Mouse (Mus musculus): Measurements from ENCODE around the gene Bcorl1. TPM values are rescaled to one million over a fixed set of nuclear protein-coding genes. Genes with fewer than 3 reads are reported as not detected.
"Not testable (repeated sequence)": the region's sequence is repeated elsewhere in the genome, so short reads cannot be mapped to it uniquely, and the experiment has no call there.

Bcorl1 gene
- polyA plus RNA-seq, 1 experiment from 2014 or later: 5.3 TPM

DNA sequence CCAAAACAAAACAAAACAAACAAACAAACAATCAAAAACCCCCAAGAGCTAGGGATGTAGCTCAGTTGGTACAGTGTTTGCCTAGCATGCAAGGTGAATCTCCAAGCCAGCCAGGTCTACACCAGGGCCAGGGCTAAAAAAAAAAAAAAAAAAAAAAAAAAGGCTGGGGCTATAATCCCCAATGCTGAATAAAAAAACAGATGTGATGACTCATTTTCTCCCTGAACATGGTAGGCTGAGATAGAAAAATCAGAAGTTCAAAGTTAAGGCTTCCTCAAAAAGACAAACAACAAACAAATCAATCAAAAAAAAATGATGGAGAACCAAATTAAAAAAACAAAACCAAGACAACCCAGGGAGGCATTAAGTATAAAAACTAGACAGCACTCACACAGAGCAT, 87.9 kb downstream of the Bcorl1 start:
- no peak overlapping the region for H3K4me3 ChIP-seq
- H3K4me1 ChIP-seq: 0 out of 2 replicates have a peak, but pooled peaks cover 6% of the 10 kb centered on the region
- H3K9me3 ChIP-seq: no peaks in the 10 kb centered on the region
- no peaks in the 10 kb centered on the region for H3K27me3 ChIP-seq
- no peak for ATAC-seq (ENCODE audit: insufficient number of reproducible peaks, low FRiP score, low TSS enrichment, low read depth)
- H3K4me2 ChIP-seq: no peak overlapping the region
- H3K36me3 ChIP-seq: no peaks in the 10 kb centered on the region
- H3K27ac ChIP-seq: no peak overlapping the region
- H3K9ac ChIP-seq: no peak overlapping the region

DNA sequence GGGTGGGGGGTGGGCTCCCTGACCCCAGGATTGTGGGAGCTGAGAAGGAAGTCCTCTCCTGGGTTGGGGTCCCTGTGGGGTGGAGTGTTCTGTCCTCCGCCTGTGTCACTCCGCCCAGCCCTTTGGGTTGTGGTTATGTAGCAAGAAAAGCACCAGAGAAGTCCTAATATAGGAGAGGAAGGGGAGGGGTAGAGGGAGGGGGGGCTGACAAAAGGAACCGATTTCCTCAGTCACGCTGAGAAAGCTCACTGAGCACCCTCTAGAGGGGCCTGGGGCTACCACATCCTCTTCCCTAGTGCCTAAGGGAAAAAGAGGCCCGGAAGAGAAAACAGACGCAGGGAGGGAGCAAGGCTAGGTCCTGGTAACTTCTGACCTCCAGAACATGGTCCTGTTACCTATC, 88.4 kb downstream of the Bcorl1 start:
- WGBS: 40% methylated on average over 6 of the region's 6 CpGs
- ATAC-seq (ENCODE audit: insufficient number of reproducible peaks, low FRiP score, low TSS enrichment, low read depth): no peak
- H3K27ac ChIP-seq: no peak overlapping the region
- H3K9me3 ChIP-seq: no peaks in the 10 kb centered on the region
- H3K27me3 ChIP-seq: no peaks in the 10 kb centered on the region
- no peaks in the 10 kb centered on the region for H3K36me3 ChIP-seq
- H3K4me3 ChIP-seq: no peak overlapping the region
- H3K9ac ChIP-seq: no peak overlapping the region
- 0 out of 2 replicates have a peak, but pooled peaks cover 4% of the 10 kb centered on the region for H3K4me1 ChIP-seq
- H3K4me2 ChIP-seq: no peak overlapping the region

DNA sequence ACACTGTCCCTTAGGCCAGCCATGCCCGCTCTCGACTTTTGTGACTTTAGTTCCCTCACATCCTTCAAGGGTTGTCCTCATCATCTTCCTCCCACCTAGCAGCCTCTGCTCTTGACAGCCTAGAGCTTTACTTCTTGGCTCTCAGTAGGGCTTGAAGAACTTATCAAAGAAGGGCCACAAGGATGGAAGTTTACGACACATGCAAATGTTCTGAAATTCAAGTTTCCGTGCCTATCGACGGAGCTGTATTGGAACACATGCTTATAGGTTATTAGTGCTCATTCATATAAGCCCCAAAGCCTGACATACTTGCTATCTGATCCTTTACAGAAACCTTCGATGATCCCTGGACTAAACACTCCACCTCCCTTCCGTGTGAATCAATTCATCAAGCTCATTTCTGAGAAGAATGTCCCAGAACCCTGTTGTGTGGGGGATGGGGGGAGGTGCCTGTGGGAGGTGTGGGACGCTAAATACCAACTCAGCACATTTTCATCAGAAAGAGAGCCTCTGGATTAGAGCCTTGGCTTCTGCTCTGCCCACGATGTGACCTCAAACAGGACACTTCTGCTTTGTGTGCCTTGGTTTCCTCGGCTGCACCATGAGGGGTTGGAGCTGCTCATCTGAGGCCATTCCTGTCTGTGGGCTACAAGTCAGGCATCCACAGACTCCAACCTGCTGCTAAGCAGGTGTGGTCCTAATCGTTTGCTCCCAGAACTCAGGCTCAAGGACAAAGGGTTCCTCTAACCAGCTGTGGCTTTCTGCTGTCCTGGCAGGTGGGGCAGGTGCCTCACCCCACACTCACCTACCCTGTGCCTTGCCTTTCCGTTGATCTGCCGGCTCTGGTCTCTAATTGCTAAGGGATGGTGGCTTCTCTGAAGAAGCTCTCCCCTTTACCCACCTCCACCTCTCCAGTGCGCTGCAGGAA, 91.7 kb downstream of the Bcorl1 start:
- Histone ChIP-seq H3K4me1 (peaks cover 7% of the 10 kb centered on the region), H3K36me3 (no peaks in the 10 kb centered on the region), H3K4me2 (no peak overlapping the region), H3K9me3 (no peaks in the 10 kb centered on the region), H3K4me3 (no peak overlapping the region), H3K9ac (no peak overlapping the region), H3K27me3 (no peaks in the 10 kb centered on the region), H3K27ac (no peak overlapping the region)
- 64% methylated on average over 15 of the region's 15 CpGs for WGBS
- no peak for ATAC-seq (ENCODE audit: insufficient number of reproducible peaks, low FRiP score, low TSS enrichment, low read depth)

DNA sequence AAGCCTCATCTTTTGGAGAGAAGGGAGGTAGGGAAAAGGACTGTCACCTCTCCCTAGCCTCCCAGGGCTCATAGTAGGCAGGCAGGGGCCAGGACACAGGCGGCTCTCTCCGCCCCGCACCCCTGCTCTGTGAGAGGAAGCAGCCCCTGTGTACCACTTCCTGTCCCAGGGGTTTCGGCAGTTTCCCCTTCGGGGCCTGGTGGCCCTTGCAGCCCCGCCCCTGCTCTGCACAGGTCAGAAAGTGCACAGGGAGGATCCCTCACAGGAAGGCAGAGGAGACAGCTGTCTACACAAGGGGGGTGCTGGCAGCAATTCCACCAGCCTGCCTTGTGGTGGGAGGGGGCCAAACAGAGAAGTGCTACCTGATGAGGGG, 92.4 kb downstream of the Bcorl1 start:
- H3K36me3 ChIP-seq: no peaks in the 10 kb centered on the region
- no peak overlapping the region for H3K27ac ChIP-seq
- H3K4me3 ChIP-seq: no peak overlapping the region
- H3K4me2 ChIP-seq: no peak overlapping the region
- H3K27me3 ChIP-seq: no peaks in the 10 kb centered on the region
- no peaks in the 10 kb centered on the region for H3K9me3 ChIP-seq
- 40% methylated on average over 6 of the region's 6 CpGs for WGBS
- no peak overlapping the region for H3K9ac ChIP-seq
- no peak for ATAC-seq (ENCODE audit: insufficient number of reproducible peaks, low FRiP score, low TSS enrichment, low read depth)
- peaks cover 7% of the 10 kb centered on the region for H3K4me1 ChIP-seq

DNA sequence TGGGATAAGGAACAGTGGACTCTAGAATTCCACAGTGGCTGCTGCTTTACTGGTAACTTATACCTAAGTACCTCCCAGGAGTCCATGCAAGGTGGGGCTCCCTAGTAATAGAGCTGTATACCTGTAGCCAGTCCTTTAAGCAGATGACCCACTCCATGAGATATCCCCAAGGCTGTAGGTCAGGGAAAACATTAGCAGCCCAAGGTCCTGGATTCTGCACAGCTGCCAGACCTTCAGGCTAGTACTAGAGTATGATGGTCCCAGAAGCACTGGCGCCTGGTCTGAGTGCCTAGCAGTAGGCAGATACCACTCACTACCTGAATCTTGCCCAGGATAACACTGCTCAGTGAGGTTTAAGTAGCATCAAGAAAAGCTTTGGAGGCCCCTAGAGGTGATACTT, 93.1 kb downstream of the Bcorl1 start:
- H3K36me3 ChIP-seq: no peaks in the 10 kb centered on the region
- H3K9ac ChIP-seq: no peak overlapping the region
- H3K27me3 ChIP-seq: no peaks in the 10 kb centered on the region
- H3K27ac ChIP-seq: no peak overlapping the region
- H3K4me1 ChIP-seq: peaks cover 12% of the 10 kb centered on the region
- WGBS: 94% methylated on average over 1 of the region's 1 CpGs
- no peaks in the 10 kb centered on the region for H3K9me3 ChIP-seq
- ATAC-seq (ENCODE audit: insufficient number of reproducible peaks, low FRiP score, low TSS enrichment, low read depth): no peak
- H3K4me3 ChIP-seq: no peak overlapping the region
- H3K4me2 ChIP-seq: no peak overlapping the region

DNA sequence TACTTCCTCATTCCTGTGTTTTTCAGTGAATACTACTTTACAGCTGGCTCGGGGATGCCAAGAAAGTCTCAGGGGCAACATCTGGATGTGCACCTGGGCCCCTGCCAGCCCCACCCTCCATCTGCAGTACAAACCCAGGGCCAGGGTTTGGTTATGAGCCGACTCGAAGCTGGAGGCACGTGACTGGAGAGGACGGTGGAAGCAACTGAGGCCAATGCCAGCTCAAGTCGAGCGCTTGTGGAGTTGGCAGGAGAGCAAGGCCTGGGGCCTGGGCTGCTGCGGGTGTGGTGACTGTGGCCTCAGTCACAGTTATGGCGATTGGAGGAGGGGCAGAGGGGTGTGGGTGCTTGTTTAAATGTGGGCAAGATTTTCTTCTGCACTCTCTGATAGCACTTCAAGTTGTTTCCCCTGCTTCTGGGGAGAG, 94.3 kb downstream of the Bcorl1 start:
- H3K27me3 ChIP-seq: no peaks in the 10 kb centered on the region
- no peaks in the 10 kb centered on the region for H3K9me3 ChIP-seq
- no peak; the same call in 1 of the 2 replicates for ATAC-seq (ENCODE audit: insufficient number of reproducible peaks, low FRiP score, low TSS enrichment, low read depth)
- peaks cover 13% of the 10 kb centered on the region for H3K4me1 ChIP-seq
- no peak overlapping the region for H3K27ac ChIP-seq
- H3K4me3 ChIP-seq: no peak overlapping the region
- no peak overlapping the region for H3K4me2 ChIP-seq
- H3K9ac ChIP-seq: no peak overlapping the region
- 44% methylated on average over 9 of the region's 9 CpGs for WGBS
- H3K36me3 ChIP-seq: no peaks in the 10 kb centered on the region

DNA sequence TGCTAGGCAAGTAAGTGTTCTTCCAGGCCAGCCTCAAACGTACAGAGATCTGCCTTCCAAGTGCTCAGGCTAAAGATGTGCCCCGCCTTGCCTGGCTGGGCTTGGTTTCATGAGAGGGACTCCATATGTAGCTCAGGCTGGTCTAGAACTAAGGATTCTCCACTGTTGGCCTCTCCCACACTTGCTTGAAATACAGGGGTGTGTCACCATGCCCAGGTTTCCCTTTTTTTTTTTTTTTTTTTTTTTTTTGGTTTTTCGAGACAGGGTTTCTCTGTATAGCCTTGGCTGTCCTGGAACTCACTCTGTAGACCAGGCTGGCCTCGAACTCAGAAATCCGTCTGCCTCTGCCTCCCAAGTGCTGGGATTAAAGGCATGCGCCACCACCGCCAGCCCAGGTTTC, 94.9 kb downstream of the Bcorl1 start:
- not testable (repeated sequence) for H3K27ac ChIP-seq; ATAC-seq (ENCODE audit: insufficient number of reproducible peaks, low FRiP score, low TSS enrichment, low read depth); H3K27me3 ChIP-seq; H3K36me3 ChIP-seq; H3K4me3 ChIP-seq; H3K9ac ChIP-seq; H3K9me3 ChIP-seq; H3K4me2 ChIP-seq
- WGBS: 78% methylated on average over 6 of the region's 7 CpGs
- H3K4me1 ChIP-seq: peaks cover 13% of the 10 kb centered on the region

DNA sequence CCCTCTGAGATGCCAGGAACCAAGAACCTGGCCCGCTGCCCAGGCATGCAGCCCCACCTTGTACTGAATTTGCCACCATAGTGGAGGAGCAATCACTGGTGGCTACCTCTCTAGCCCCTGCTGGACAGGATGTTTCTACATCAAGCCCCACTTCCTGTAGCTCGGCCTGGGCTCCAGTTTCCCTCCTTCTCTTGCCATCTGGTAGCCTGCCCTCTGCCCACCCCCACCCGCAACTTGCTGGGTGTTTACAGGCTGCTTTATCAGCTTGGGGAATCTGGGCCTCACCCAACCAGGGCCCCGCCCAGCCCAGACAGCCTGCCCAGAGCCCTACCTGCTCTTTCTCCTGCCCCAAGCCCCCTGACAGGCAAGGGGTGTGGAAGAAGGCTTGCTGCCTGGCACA, 97.9 kb downstream of the Bcorl1 start:
- Histone ChIP-seq H3K4me2 (no peak overlapping the region), H3K27ac (no peak overlapping the region), H3K4me1 (peaks cover 13% of the 10 kb centered on the region), H3K9ac (no peak overlapping the region), H3K27me3 (no peaks in the 10 kb centered on the region), H3K4me3 (no peak overlapping the region), H3K36me3 (no peaks in the 10 kb centered on the region), H3K9me3 (no peaks in the 10 kb centered on the region)
- 52% methylated on average over 4 of the region's 4 CpGs for WGBS
- no peak for ATAC-seq (ENCODE audit: insufficient number of reproducible peaks, low FRiP score, low TSS enrichment, low read depth)

DNA sequence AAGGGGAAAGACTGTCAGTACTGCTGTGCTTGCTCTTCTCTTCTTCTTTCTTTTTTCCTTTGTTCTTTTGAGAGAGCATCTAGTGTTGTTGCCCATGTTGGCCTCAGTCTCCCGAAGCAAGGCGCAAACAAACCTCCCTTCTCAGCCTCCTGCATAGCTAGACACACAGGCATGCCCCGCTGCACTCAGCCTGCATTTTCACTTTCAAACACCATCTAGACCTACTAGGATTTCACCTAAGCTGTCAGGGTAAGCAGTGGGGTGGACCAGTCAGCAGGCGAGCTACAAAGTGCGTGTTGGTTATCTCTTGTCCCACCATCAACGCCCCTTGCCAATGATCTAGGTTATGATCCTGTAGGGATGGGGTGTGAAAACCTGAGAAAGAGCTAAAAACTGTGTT, 100.4 kb downstream of the Bcorl1 start:
- 90% methylated on average over 6 of the region's 6 CpGs for WGBS
- H3K27me3 ChIP-seq: no peaks in the 10 kb centered on the region

DNA sequence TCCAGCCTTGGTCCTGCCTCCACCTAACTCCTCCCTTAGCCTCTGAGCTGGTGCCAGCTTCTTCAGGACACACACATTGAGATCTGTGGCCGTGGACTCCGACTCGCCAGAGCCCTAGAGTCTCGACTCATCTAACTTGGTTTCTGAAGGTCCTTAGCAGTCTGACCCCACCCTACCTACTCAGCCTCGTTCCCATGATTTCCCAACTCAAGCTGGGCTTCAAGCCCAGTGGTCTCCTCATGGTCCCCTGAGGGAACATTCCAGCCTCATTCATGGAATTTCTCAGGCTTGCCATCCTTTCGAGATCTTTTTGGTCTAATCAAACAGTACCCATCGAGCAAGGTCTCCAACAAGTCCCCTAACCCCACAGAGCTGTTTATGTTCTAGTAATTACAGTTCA, 100.8 kb downstream of the Bcorl1 start:
- Histone ChIP-seq H3K4me3 (no peak overlapping the region), H3K4me1 (peaks cover 6% of the 10 kb centered on the region; the same call in 1 of the 2 replicates), H3K36me3 (no peaks in the 10 kb centered on the region), H3K27ac (no peak overlapping the region), H3K27me3 (no peaks in the 10 kb centered on the region), H3K9ac (no peak overlapping the region), H3K9me3 (no peaks in the 10 kb centered on the region), H3K4me2 (no peak overlapping the region)
- 57% methylated on average over 7 of the region's 7 CpGs for WGBS
- ATAC-seq (ENCODE audit: insufficient number of reproducible peaks, low FRiP score, low TSS enrichment, low read depth): no peak

More for the DNA sequence above, 100.4 kb downstream of the Bcorl1 start:
- Histone ChIP-seq H3K4me1 (peaks cover 6% of the 10 kb centered on the region; the same call in 1 of the 2 replicates), H3K27ac (no peak overlapping the region), H3K4me3 (no peak overlapping the region), H3K4me2 (no peak overlapping the region), H3K36me3 (no peaks in the 10 kb centered on the region), H3K9me3 (no peaks in the 10 kb centered on the region), H3K9ac (no peak overlapping the region)
- no peak for ATAC-seq (ENCODE audit: insufficient number of reproducible peaks, low FRiP score, low TSS enrichment, low read depth)

DNA sequence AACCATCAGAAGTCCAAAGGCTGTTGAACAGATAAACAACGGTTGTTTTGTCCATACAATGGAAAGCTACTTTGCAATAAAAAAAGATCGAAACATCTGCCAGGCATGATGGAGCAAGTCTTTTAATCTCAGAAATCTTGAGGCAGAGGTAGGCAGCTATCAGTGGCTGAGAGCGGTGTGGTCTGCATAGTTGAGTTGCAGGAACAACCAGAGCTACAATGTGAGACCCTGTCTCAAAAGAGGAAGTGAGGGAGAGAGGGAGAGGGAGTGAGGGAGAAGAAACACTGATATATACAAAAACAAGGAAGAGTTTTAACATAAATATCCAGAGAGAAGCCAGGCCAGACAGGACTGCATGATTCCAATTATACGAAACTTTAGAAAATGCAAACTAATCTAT, 103.5 kb downstream of the Bcorl1 start:
- Histone ChIP-seq H3K4me1 (no peaks in the 10 kb centered on the region), H3K27ac (no peak overlapping the region), H3K27me3 (no peaks in the 10 kb centered on the region), H3K9ac (no peak overlapping the region), H3K36me3 (no peaks in the 10 kb centered on the region), H3K9me3 (no peaks in the 10 kb centered on the region), H3K4me2 (no peak overlapping the region), H3K4me3 (no peak overlapping the region)
- ATAC-seq (ENCODE audit: insufficient number of reproducible peaks, low FRiP score, low TSS enrichment, low read depth): no peak
- 80% methylated on average over 4 of the region's 4 CpGs for WGBS

DNA sequence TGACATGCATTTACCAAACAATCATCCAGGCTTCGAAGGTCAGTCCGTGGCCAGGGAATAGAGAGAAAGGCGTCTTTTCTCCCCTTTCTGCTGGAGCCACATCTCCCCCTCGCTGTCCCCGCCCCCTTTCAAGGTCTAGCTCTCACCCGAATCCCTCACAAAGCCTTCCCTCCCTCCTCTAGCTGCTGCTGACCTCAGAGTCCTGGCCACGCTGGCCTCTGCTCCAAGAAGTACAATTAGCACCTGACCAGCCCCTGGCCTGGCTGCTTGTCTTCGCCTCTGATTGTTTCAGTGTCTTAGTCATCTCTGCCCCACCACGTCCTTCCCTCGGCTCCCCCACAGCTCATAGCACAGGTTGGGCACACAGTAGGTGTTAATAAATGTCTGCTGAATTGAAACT, 108.5 kb downstream of the Bcorl1 start:
- no peaks in the 10 kb centered on the region for H3K36me3 ChIP-seq
- H3K27ac ChIP-seq: no peak overlapping the region
- H3K27me3 ChIP-seq: 0 out of 2 replicates have a peak, but pooled peaks cover 5% of the 10 kb centered on the region
- no peak overlapping the region for H3K4me2 ChIP-seq
- H3K9me3 ChIP-seq: no peaks in the 10 kb centered on the region
- no peak overlapping the region for H3K9ac ChIP-seq
- 0 out of 2 replicates have a peak, but pooled peaks cover 5% of the 10 kb centered on the region for H3K4me1 ChIP-seq
- no peak overlapping the region for H3K4me3 ChIP-seq
- whole genome bisulfite sequencing: 52% methylated on average over 10 of the region's 10 CpGs
- ATAC-seq (ENCODE audit: insufficient number of reproducible peaks, low FRiP score, low TSS enrichment, low read depth): no peak

Measured in limb, embryonic 15.5 days (tissue).